Mouse (Mus musculus): ENCODE measurements at regions not wholly inside any gene's neighbourhood (a gene's known extent, or its start where the extent isn't known, plus 50 kb on each side); places are given as distances from the start of the nearest gene placed in this dataset.

DNA sequence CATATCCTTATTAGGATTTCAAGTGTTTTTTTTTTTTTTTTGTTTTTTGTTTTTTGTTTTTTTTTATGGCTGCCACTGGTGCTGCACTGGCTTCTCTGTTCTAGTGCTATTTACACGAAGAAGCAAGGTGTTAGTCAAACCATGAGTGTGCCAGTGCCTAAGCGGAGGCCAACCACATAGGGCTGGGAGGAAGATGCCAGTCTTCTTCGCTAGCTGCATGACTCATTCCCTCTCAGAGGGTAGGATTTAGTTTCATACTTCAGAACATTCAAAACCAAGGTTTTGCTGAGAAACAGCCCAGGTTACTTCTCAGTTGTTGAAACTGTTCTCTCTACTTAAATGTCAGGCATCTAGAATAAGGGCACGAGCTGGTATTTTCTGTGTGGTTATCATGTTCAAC is 72.6 kb downstream of the Icos start:
- DNase-seq (ENCODE audit: low spot score): peak; percentile 11

DNA sequence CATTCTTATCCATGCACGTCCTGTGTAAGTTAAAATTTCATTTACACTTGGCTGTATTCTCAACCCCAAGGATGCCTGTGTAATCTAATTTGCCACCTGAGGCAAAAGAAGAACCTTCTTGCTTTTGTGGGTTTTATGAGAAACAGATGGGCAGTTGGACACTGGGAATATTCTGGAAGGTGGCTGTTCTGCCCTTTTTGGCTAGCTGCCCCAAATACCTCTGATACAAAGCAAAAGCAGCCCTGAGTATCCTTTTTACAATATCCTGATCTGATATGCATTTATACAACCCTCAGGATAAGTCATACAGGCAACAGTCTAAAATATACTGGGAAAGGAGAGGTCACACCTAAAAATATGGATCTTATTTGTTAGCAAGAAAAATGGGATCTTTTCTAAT is 75.9 kb downstream of the Icos start:
- DNase-seq (ENCODE audit: low spot score): no peak

DNA sequence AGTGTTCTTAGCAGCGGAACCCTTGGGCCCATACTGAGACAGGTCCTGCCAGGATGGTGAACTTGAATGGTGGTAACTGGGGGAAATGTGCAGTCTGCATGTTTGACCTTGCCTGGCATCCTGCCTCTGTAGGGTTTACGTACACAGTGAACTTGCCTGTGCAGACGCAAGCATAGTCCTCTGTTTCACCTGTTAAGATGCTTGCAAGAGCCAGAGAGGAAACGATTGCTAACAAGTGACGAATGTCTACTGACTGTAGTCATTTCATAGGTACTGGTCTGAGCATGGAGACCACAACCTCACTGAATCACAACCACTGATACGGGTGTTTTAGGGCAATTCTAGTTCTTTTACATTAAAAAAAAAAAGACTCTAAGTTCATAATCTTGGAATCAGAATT is 76.7 kb downstream of the Icos start:
- no peak for DNase-seq (ENCODE audit: low spot score)

DNA sequence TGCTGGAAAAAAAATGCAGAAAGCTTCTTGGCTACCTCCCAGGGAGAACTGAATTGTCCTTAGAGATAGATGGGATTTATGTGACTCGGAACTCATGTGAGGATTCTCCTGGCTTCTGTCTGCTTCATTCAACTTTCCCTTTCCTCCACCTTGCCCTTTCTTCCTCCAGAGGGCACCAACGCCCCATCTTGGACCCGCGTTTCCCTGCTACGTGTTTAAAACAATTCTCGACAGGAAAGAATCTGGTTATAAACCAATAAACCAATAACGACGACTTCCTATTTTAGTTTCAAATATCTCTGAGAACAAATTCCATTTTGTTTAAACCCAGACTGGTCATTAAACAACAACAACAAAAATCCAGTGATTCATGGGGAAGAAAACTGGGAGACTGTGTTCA is 77.4 kb downstream of the Icos start:
- peak; percentile 62 for DNase-seq (ENCODE audit: low spot score)

DNA sequence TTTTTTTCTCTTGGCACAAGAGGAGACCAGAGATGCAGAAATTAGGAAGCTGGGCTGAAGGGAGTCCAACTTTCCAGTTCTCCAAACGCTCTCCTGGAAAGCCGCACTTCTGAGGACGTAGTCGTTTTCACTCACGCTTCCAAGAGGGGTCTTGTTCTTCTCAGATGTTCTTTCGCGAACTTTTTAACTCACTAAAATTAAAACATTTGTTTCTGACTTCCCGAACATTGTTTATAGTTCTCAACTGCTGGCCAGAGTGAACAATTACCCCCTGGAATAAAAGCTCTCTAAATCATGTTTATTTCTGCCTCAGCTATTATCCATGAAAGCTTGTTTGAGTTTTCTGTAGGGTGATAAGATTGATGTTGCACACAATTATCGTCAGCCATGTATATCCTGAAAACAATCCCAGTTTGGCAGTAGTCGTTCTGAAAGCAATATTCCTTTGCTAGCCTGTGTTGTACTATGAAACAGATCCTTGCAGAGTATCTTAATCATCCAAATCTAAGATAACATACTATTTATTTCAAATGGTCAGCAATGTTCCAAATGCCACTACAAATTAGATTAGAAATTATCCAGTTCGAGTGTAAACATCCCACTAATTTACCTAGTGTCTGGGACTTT is 82.3 kb downstream of the Icos start:
- DNase-seq (ENCODE audit: low spot score): no peak

DNA sequence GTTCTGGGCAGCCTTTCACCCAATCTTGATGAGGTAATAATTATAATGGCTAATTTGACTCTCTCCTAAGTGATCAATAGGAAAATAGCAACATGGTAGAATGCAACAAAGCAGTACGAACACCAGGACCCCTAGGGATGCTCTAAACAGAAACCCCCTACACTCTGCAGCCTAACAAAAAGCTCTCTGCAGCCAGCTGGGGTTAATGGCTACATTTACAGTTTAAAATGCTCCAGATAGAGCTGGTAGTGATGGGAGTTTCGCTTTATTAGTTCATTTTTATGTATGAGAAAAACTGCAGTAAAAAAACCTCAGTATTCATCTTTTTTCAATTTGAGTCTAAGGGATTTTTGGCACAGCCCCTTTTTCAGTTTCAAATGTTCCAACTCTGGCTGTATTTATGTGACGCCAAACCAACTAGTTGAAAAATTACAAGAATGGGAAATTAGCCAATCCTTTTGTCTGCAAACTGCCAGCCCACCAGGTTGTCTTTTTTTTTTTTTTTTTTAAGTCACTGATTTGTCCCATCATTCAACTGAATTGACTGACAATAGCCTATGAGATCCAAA is 84.2 kb downstream of the Icos start:
- DNase-seq (ENCODE audit: low spot score): no peak

DNA sequence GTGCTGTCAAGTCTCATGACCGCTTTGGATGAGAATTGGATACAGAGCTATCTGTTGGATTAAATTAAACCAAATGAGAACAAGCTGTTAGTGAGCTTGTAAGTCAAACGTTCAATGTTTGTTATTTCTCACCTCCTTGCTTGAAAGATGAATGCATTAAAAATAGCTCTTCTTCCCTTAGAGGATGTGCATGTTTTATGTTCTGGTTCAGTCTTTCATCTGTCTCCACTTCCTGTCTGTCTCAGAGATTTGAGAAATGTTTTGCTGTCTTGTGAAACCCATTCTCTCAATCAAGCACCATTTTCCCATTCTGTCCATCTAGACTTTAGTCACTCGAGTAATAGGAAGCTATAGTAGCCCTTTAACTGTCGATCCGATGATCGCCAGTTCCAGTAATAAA is 90.4 kb downstream of the Icos start:
- DNase-seq (ENCODE audit: low spot score): peak; percentile 15

DNA sequence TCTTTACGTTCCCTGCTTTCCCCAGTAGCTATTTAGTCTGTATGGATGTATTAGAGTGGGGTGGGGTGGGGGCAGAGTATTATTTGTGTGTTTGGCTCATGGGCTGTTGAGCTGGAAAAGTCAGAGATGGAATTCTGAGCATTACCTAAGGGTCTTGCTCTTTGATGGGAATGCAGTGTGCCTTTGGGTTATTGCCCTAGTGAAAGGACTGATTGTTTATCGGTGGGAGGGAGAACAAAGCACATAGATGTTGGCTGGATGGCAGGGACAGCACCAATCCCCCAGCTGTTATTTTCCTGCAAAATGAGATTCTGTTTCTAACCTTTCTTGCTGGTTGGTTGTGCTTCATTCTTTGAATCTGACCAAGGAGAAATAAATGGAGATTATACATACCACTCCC is 96.4 kb downstream of the Icos start:
- no peak for DNase-seq (ENCODE audit: low spot score)

DNA sequence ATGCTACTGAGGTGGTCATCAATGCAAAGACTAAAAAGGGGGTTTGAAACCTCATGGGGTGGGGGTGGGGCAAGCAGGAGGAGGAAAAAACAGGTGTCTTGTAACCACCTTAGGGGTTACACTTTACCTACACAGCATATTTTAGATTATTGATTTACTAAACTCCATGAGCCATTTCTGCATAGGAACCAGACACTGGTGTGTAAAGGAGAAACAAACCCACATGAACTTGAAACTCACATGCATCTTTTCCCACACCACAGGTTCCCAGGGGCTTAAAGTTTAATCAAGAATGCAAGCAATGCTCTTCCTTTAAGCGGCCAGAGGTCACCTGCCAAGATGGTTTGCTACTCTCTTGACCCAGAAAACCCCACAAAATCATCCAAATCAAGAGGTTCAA is 97.6 kb downstream of the Icos start:
- DNase-seq (ENCODE audit: low spot score): no peak

DNA sequence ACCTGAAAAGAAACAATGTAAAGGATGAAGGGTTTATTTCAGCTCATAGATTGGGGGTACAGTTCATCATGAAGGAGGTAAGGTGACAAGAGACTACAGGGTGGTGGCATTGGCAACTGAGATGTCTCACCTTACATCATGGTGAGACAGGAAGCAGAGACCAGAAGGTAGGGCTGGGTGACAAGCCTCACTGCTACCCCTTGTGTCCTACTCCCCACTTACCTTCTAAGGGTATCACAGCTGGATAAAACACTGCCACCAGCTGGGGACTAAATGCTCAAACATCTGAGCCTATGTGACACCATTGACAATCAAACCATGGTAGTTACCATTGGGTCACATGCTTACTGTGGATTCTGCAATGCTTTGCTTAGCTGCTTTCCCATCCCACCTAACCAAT is 107.0 kb downstream of the Icos start:
- DNase-seq (ENCODE audit: low spot score): peak; percentile 12

DNA sequence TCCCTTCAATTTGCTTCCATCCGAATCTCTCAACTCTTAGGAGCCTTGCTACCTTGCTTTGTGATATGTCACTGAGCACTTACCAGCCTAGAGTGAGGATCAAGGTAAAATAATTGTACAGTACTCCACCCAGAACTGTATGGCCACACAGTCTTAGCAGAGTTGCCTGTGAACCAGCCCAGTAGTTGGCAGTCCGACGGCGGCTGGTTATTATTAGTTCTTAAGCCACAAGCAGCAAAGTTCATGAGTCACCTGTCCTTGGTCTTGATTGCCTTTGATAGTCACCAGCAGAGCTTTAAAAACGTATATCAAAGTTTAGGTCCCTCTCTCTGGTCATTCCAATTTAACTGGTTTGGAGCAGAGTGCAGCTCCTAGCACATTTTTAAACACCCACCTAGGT is 109.1 kb downstream of the Icos start:
- DNase-seq (ENCODE audit: low spot score): no peak

DNA sequence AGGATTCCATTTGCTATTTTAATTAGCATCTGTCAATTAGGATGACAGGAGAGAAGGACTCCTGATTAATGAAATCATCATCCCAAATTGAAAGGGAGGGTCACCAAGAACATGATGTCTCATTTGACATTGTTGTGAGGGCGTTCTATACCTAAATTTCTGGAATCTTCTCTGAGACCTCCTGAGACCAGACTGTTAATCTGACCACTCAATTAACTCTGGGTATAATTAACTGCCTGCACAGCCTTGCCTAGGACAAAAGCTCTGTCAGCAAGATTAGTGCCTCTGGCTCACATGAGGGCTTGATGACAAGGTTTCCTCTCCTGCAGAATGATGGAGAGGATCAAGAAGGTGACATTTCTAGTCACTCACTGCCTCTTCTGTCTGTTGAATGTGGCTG is 113.1 kb downstream of the Icos start:
- DNase-seq (ENCODE audit: low spot score): no peak

DNA sequence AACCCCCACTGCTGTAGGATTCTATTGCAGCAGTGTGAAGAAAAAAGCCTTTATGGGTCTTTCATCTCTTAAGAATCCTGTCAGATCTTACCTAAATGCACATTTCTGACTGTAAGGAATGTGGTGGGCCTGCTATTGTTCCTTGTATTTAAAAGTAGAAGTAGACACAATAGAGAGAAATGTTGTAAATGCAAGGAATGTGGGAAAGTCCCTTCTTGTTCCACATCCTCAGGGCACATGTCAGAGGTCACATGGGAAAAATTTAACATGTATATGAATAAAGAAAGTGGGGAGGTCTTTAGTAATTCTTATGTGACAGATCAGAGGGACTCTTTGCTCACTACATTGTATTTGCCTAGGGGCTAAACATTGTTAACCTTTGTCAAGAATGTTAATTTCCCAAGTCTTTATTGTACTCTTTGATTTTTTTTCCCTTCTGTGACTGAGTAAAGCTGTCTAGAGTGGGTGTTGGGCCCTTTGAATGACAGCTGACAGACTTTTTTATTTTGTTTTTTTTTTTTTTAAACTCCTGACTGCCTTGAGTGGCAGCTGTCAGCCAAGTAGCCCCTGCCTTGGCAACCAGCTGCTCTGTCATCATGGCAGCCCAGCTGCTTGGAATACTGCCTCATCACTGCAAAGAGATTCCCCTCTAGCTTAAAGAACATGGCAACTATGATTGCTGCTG is 117.9 kb downstream of the Icos start:
- no peak for DNase-seq (ENCODE audit: low spot score)

DNA sequence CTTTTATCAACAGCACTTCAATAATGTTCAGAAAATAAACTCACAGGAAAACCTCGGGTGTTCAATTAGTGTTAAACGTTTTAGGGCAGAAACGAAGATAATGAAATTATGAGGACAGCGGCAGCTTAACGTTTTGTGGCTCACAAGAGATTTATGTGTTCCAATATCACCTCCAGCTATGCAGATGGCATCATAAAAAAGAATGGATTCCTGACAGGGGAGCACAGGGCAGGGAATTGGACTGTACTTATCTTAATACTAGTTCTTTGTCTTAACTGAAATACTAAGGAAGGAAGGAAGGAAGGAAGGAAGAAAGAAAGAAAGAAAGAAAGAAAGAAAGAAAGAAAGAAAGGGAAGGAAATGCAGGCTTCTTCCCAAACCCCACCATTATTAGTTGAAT is 121.6 kb downstream of the Icos start:
- no peak for DNase-seq (ENCODE audit: low spot score)

DNA sequence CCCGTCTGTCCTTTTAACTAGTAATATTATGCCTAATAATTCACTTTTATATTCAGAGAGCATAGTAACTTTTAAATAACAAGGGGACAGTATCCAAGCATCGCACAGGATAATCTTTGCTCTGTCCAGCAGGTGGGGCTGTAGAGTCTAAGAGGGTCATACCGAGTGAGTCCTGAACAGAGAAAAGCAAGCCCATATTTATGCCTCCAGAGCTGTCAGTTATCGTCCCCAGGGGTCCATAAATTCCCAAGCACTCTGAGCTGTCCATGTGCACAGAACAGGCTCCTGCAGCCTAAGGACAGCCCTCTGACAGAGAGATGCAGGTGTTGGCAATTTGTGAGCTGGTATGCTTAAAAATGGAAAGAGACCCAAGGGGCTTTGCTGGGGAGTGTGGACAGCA is 124.0 kb downstream of the Icos start:
- peak; percentile 50 for DNase-seq (ENCODE audit: low spot score)

DNA sequence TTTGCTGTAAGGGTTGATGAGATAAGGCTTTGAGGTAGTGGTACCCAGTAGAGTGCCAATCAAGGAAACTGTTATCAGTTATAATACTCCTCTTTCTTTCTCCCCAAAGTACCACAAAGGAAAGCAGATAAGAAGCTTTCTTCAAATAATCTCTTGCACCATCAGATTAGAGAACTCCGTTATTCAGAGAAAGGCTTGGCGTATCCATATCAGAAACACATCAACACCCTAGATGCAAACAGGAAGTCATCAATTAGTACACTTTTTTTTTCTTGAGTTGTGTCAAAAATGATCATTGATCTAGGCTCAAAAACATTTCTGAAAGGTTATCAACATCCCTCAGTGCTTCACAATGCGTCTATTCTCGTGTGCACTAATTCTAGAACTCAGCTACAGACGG is 124.6 kb downstream of the Icos start:
- DNase-seq (ENCODE audit: low spot score): peak; percentile 3

DNA sequence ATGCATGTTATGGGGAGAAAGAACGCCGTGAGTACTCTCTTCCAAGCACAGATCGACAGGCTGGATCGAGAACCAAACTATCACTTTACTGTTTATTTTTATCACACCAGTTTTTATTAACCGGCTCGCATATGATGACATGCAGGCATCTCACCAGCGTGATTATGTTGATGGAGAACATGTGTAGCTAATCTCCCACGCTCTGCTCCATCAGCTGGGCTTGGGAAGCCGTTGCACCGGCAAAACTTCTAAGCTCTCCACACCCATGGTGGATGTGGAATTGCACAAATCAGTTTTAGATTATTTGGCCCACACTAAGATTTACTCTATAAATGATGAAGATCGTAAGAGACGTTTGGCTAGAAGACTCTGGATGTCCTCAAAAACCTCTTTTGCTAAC is 125.9 kb downstream of the Icos start:
- DNase-seq (ENCODE audit: low spot score): no peak

DNA sequence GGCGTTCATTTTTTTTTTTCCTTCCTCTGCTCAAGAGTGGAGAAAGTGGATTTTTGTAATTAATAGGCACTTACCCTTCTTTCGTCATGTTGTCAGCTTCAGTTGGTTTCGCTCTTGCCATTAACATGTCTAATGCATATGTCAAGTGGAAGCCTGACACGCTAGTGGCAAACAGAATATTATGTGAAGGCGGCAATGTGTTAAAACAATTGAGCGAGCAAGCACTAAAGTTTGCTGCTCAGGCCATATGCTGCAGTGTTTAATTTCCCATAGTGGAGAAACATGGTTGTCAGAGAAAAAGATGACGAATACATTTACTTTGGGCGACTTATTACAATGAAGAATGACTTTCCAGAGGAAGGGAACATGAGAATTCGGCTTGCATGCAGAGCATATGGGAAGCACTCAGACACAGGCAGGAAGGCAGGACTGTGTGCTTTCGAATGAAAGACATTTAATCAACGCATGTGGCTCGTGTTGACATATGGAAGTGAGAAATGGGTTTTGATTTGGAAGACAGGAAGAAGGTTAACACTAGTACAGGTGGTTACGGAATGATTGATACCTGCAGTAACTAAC is 134.1 kb downstream of the Icos start:
- no peak for DNase-seq (ENCODE audit: low spot score)

DNA sequence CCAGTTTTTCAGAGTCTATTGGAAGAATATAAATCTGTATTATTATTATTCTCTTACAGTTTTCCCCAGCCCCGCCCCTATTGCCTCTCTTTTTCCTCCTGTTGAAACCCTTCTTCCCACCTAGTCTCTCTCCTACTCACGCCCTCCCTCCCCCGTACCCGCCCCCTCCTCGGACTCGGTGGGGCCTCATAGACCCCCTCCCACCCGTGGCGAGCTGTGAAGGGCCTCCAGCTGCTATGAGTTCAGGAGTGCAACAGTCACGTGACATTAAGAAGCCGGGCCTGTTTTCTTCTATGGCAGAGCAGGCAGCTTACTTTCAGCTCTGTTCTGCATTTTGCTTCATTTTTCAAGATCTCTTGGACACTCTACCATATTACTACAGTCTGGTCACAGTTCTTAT is 139.8 kb downstream of the Icos start:
- no peak for DNase-seq (ENCODE audit: low spot score)

DNA sequence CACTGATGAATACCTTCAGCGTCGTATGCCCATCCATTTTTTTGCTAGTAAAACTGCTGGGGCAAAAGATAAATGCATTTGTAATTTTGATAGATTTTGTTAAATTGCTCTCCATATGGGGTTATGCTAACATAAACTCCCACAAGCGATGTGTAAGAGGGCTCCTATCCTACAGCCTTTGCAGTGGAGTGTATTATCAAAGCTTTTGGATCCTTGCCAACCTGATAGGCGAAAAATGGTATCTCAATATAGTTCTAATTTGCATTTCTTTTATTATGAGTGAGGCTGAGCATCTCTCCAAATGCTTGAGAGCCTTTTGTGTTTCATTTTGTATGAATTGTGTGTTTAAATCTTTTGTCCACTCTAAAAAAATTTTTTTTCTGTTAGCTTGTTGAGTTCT is 140.3 kb downstream of the Icos start:
- no peak for DNase-seq (ENCODE audit: low spot score)

DNA sequence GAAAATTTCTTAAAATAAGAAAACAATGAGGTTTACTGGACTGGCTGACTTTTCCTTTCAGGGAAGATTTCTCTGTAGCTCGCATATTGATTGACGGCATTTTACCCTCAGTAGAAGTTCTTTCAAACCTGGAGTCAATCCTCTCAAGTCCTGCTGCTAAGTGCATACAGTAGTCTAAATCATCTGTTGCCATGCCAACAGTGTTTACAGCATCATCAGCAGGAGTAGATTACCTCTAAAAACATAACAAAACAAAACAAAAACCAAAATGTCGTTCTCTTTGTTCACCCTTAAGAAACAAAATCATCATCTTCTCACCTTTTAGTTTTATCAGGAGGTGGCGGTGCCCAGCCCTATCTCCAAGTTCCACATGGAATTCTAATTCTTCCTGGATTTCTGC is 143.8 kb downstream of the Icos start:
- DNase-seq (ENCODE audit: low spot score): no peak

DNA sequence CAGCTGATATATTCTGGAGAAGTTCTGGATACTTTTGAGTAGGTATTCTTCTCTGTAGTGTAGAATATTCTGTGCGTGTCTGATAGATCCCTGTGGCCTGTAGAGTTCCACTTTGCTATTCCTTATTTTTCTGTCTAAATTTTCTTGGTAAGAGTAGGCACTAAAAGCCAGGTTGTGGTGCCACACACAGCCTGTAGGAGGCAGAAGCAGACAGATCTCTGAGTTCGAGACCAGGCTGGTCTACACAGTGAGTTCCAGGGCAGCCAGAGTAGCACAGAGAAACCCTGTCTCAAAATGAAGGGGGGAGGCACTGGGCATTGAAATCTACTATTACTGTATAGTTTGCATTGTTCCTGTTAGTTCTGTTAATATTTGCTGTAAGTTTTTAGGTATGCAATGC is 147.4 kb downstream of the Icos start:
- no peak for DNase-seq (ENCODE audit: low spot score)
